Mouse (Mus musculus) layer of hippocampus, adult 18-20 months (tissue): ENCODE measurements around the gene Galntl6. TPM values are rescaled to one million over a fixed set of nuclear protein-coding genes. Genes with fewer than 3 reads are reported as not detected.

Experiments used
- DNase-seq, 2 experiments: peaks; one replicate each; pipeline ENCODE4 v3.0.0; 2022; ENCODE audit warnings: low spot score in 2 of 2
- total RNA-seq, 2 experiments: library from RNA; stranded (reverse); gene quantifications; 2 replicates each; pipeline ENCODE4 v1.2.3; 2021

Galntl6 gene
- total RNA-seq, 2 experiments from 2014 or later = 35.0 to 42.8 TPM

DNA sequence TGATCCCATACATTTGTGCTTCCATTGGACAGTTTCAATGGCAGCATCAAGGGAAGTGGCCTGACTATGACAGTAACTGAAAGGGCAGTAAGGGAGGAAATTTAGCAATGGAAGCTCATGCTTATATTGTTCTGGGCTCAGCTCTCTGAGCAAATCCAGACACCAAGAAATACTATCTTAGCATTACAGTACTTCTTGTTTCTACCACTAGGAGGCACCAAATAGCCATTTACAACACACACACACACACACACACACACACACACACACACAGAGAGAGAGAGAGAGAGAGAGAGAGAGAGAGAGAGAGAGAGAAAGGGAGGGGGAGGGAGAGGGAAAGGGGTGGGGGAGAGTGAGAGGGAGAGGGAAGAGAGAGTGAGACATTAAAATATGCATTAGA lies 1023.6 kb downstream of the Galntl6 start:
- no peak for DNase-seq

DNA sequence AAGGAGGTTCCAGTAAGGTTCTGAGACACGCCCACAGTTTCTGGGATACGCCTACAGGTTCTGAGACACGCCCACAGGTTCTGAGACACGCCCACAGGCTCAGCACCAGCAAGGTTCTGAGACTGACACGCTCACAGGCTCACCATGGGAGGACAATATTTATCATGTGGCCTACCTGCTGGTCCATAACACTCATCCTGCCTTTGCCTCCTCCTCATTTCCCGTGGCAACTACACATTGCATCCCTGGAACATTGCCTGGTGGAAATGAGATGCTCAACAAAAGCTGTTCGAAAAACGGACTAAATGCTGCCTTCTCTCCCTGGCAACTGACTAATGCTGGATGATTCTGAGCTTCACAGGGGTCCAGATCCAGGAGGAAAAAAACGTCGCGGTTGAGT lies 1033.0 kb downstream of the Galntl6 start:
- peak; percentile 70 to 85 for DNase-seq

DNA sequence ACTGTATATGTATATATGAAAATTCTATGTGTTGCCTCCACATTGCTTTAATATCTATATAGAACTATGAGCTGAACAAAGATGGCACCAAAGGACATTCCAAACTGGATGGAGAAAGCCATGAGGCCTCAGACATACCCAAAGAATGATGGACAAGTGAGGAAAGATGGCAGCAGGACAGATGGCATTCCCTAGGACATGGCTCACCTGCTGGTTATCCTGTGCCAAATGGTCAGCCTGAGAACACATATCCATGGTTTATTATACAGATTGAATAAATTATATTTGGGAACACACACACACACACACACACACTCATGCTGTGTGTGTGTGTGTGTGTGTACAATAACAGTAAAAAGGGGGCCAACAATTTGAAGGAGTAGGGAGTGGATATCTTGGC lies 1063.4 kb downstream of the Galntl6 start:
- no peak for DNase-seq

DNA sequence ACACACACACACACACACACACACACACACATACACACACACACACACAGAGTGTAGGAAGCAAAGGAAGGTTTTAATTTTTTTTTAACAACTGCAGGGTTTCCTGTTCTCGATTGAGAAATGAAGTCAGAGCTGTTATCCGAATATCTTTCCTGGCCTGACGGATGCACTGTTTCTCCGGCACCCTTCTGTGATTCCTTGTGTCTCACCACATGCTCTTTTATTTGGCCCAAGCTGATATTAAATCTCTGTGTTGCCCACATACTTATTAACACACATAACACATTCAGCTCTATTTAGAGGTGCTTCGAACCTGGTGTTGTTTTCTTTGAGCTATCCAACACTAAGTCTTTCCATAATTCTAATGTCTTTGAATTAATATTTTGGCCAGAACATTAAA lies 1069.0 kb downstream of the Galntl6 start:
- no peak for DNase-seq

DNA sequence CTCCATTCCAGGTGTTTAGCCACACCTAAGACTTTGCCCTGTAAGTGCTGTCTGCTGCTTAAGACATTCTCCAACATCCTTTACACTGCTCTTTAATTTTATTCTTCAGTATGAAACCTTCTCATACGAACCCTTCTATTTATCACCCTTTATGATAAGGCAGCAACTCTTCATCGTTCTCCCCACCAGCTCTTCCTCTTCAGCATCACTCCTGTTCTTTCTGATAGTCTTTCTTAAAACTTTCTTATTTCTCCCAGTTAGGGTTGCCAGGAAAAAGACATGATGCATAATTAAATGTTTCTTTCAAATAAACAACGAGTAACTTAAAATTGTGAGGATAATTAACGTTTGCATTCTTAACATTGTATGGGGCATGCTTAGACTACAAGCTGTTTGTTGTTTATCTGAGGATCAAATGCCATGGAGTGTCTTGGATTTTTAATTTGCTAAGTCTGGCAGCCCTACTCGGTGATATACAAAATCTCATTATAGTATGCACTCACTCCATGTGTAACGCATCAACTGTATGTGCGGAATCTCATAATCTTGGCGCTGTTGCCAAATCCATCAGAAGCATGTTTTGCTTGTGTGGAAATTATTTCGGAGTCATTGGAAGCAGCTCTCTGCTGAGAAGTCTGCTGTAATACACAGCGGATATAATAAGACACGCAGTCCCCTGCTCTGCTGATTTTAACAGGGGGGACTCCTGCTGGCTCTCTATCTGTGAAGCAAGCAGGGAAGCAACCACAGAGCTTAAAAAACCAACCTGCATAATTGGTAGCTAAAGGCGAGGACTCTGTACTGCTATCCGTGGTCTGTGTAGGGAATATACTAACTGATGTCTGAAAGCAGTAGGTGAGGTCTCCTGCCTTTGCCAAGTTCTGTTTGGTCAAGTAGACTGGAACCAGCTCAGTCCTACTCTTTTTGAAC lies 1069.7 kb downstream of the Galntl6 start:
- peak in 1 of 2 experiments; percentile 45 for DNase-seq

DNA sequence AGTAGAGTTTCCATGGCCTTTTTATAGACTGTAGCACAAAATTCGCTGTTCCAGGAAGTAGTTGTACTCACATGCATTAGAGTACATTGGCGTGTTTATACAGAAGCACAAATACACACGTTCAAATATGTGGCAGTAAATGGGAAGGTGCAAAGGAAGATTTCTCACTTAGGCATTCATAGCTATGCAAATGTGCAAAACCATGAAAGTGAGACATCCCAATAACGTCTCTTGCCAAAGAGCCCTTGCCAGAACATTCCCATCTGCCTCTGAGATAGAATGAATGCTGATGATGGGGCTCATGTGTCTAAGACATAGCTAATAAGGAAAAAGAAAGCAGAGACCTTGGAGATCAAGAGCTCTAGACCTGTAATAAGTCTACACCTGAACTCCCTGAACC lies 1071.0 kb downstream of the Galntl6 start:
- peak; percentile 19 to 70 for DNase-seq

DNA sequence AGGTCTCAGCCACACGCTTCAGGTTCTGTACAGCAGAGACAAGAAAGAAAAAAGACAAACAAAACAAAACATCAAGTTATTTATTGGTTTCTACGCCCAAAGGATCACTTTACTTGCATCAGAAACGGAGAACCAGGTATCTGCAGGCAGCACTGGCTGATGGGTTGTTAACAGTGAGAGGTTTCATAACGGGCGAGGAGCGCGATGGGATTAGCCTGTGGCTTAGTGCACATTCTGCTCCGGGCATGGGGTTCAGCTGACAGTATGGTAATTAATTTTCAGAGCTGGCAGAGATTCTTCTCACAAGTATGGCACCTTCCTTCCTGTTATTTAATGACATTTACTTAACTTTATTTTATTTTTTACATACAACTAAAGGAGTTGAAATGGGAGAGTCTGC lies 1075.1 kb downstream of the Galntl6 start:
- no peak for DNase-seq

DNA sequence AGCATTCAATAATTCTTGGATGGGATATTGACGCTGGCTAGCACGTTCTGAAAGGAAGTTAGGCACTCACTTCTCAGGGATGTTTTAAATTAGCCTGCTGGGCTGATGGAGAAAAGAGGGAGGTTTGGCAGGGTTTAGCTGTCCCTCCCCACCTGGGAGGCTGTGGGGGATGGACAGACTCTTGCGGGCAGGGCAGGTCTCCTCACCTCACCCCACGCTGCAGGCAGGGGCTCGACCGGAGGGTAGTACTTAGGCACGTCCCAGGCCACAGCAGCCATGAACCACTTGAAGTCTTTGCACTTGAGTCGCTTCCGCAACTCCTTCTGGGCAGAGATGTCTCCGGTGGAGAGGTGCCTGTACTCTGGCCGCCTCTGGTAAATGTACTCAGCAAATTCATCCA lies 1075.5 kb downstream of the Galntl6 start:
- DNase-seq = no peak

DNA sequence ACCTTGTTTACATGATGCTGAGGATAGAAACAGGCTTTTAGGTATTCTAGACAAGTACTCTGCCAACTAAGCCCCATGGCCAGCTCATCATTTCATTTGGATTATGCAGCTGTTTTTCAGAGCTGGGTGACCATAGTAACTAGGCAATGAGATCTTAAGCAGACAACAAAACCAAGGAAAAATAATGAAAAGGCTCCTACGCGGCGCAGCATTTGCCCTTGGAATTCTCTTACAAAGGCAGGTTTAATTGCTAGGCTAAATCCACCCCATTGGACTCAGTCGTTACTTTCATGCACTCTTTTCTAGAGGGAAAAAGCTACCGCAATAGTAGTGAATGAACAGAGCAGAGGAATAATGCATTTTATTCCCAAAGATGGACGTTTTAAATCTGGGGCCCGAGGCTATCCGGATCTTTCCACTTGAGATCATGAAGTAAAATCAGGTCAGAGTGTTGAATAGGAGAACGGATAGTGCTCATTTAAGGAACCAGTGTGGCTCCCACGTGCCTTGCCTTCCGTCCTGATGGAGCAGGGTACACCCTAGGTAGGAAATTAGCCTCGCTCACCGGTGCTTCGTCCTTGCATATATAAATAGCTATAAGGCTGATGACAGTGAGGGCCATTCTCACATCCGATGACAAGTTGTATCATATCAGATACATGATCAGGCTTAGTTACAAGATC lies 1076.1 kb downstream of the Galntl6 start:
- no peak for DNase-seq

DNA sequence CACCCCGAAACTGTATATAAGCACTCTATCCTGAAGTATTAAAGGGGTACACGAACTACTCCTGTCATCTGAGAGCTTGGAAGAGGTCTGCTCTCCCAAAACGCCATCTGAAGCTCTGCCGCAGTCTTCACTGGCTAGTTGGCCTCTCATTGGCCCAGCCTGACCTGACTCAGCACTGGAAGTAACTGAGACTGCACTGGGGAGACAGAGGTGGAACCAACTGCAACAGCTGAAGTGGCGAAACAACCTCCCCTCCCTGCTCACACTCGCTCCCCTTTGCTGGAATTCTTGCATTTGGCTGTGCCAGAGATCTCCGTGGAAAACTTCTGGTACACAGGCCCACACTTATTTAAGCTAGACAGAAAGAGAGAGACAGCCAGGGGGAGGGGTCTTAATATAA lies 1089.3 kb downstream of the Galntl6 start:
- DNase-seq = no peak

DNA sequence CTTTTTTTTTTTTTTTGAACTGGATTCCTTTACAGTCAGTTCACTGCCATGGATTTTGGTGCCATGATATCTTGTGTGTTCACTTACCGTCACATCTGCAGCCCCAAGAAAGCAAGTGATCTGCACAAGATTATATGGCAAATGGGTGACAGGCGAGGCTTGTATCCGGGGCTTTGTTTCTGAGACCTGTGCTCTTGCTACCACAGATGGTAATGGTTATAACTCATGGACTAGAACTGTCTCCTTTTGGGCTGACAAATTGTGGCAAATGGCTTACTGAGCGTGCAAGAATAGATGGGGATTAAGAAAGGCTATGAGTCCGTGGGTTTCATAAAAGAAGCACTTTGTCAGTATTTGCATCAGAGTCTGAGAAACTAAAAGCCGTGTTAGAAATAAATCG lies 1096.4 kb downstream of the Galntl6 start:
- no peak for DNase-seq

DNA sequence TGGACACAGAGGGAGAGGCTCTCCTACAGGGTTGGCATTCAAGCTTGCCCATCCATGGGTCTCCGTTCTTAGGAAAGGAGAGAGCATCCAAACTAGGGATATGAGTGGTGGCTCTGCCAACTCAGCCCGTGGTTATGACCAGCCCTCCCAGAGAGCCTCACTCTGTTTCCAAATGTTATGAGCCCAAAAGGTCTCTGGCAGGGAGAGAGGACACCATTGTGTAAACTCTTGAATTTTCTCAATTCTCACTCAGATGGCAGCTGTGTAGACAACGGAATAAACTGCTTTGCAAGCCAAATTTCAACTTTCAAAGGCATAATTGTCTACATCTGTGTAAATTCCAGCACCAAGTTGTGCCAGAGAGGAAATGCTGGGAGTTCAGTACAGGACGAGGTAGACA lies 1105.4 kb downstream of the Galntl6 start:
- DNase-seq = no peak

DNA sequence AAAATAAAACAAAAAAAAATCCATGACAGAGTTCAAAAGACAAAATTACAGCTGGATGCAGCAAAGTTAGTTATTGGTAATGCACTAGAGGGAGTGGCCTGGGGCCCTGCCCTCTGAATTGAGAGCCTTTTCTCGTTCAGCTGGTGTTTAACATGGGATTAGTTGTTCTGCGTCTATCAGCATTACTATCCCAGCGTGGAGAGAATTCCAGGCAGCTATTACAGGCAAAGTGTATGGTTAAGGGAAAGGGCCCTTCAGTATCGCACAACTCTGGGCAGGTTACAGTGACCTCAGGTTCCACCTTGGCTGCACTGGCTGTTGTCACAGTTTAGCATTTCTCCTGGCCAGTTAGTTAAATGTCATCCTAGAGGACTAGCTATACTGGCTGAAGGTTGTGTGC lies 1107.3 kb downstream of the Galntl6 start:
- DNase-seq = no peak

DNA sequence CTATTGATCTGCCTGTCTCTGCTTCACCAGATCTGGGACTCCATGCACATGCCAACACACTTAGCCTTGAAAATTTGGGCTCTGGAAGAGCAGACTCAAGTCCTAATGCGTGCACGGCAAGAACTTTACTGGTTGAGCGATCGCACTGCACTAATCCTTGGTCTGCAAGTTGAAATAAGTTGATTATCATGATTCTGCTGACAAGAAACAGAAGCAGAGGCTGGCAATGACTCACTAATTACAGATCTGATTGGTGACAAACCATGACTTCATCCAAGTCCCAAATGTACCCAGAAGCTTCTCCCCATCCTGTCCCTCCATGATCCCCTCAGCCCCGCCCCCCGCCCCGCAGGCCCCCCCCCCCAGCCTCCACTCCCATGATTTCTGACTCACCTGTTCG lies 1108.6 kb downstream of the Galntl6 start:
- no peak for DNase-seq

DNA sequence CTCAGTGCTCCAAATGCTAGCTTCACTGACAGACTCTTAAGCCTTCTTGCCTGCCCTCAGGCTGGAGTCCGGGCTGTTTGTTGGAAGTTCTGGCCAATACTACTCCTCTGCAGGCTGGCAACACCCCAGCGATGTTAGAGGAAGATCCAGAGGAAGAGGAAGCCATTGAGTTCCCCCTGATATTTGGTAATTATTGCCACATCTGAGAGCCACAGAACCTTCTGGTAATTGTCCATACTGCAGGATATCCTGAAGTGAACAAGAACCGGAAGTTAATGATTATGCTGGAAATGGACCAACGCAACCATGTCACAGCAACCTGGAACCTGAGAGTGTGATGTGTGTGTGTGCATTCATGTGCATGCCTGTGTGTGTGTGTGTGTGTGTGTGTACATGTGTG lies 1111.2 kb downstream of the Galntl6 start:
- DNase-seq = no peak

DNA sequence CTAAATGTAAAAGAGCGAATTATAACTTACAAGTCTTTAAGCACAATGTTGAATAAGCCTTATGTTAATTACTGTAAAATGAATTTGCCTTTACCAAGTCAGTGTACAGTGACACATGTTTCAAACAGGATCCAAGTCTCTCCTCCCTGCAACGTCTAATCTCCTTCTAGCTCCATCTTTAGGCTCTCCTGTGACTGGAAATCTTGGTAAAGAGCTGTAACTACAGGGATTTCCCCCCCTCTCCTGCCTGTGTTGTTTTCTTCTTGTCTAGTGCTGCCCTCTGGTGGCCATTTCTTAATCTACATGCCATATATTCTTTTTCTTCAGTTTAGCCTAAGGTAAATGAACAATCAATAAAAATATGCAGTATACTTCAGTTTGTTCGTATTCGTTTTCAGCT lies 1112.1 kb downstream of the Galntl6 start:
- peak; percentile 59 to 94 for DNase-seq

DNA sequence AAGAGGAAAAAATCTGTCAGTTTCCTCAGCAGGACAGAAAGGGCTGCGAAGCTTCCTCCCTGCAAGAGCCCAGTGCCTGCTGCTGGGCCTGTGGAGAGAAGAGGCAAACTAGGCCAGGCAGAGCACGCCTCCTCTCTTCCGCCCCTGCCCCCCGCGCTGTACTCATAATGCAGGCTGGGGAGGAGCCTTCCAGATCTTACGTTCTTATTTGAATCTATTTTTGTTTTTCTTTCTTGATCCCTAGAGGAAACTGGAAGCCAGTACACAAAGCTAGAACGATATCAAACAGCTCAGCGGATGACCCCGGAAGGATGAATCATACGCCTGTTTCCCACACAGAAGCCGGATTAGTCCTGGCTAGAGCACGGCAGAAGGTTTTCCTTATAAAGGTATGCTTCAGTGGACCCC lies 1112.6 kb downstream of the Galntl6 start:
- peak in 1 of 2 experiments; percentile 57 for DNase-seq

DNA sequence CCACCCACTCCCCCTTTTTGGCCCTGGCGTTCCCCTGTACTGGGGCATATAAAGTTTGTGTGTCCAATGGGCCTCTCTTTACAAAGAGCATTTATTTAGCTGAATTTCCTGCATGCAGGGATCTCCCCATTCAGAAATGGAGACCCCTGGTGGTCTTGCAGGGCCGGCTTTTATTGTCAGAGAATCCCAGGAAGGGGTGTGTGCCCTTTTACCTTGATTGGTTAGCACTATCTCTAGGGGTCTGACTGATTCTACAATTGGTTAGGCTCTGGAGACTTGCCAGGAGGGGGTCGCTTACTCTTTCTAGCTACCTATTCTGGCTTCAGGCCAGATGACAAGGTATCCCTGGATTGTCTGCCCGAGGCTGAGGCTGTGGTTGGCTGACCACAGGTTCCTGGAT lies 1119.0 kb downstream of the Galntl6 start:
- no peak for DNase-seq

DNA sequence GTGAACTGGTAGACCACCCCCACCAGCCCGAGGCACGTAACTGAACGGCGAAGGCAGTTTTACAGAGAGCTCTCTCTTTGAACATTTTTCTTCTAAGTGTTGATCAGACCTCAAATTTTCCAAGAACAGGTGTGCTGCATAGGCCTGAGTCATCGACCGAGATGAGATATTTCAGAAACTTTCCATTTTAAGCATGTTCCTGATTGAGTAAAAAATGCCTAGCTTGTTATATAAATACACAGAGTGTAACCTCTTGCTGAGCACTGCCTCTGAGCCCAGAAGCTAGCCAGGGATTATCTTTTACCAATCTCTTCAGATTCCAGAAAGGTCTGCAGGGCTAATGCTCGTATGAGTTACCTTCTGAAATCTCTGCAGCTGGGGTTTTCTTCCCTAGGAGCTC lies 1120.2 kb downstream of the Galntl6 start:
- no peak for DNase-seq

DNA sequence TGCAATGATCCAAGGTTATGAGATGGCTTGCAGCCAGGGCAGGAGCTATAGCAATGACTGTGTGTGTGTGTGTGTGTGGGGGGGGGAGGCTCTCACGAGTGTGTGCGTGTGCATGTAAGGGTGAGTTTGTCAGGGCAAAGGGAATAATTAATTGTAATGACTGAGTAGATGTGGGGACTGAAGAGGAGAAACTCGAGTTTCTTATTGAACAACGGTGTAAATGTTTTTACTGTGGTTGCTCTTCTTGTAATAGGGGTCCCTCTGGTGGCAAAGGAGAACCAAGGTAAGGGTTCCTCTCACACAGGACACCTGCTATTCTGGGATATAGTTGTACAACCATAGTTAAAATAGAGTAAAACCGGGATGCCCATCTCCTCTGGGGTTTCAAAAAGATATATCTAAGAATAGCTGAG lies 1121.1 kb downstream of the Galntl6 start:
- DNase-seq = peak in 1 of 2 experiments; percentile 59

DNA sequence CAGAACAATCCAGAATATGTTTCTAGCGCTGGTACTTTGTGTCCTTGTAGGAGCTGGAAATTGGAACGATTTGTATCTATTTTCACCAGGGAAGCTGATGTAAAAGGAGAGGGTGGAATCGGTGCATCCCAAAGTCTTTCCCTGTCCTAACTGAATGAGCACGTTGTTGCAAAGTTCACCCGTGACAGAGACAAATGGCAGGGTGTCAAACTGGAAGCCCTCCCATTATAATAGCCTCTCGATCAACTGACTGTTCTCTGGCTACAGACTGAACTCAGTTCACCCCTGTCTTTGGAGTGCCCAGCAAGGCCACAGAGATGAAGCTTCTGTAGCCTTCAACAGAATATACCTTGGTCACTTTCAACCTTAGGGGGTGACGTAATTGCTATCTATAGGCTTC lies 1132.9 kb downstream of the Galntl6 start:
- DNase-seq = no peak

DNA sequence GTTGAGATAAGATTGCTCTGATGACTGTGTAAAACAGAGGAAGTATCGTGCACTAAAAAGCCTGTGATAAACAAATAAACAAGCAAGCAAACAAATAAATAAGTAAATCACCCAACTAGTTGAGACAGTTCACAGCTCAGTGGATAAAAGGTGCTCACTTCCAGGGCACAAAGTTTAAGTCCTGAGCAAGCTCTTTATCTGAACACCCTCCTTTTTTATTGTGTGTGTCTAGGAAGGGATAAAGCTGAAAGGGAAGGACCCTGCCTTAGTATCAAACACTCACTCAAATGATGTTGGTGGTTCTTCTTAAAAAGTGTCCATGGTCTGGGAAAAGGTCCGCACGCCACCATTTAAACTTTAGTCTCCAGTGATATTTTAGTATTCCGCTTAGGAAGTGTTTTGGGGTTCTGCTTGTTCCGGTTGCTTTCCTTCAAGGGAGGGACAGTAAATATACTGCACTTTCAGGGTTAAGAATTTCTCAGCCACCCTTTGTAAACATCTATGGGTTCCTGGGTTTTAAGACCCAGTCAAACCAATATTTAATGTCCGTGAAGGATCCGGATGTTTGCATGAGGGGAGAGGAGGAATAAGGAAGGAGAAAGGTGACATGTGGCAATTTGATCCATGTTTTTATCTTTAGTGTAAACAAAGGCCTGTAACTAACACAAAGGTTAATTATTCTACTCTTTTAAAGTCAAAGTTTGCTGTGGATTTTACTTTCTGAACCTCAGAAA lies 1134.3 kb downstream of the Galntl6 start:
- DNase-seq = no peak
